Mouse (Mus musculus) embryonic facial prominence, embryonic 14.5 days (tissue): ENCODE measurements around the gene Calcoco1. TPM values are rescaled to one million over a fixed set of nuclear protein-coding genes. Genes with fewer than 3 reads are reported as not detected.

Source experiments
- ATAC-seq: fragments of 200-750 bp; cut with Nextera tagmentation; 2 replicates; pipeline ENCODE4 v1.8.0; 2017; ENCODE audit warnings: low read depth, moderate number of reproducible peaks, moderate TSS enrichment
- DNase-seq: peaks from one replicate; pipeline ENCODE4 v3.0.0-alpha.2; 2015; ENCODE audit warnings: low spot score
- H3K27ac ChIP-seq: fragments of 300-500 bp; sonication (generic); replicated peaks from 2 replicates; pipeline ENCODE4 v1.5.1; 2014; ENCODE audit warnings: low read depth, mild to moderate bottlenecking, low read length, moderate library complexity
- H3K27me3 ChIP-seq: fragments of 300-500 bp; sonication (generic); replicated peaks from 2 replicates; pipeline ENCODE4 v1.6.1; 2014; ENCODE audit warnings: low read length; ENCODE audit not compliant: control insufficient read depth, insufficient read depth
- H3K36me3 ChIP-seq: fragments of 300-500 bp; sonication (generic); 2 replicates; pipeline ENCODE4 v1.6.1; 2014; ENCODE audit warnings: low read length, mixed read lengths; ENCODE audit not compliant: control insufficient read depth, insufficient read depth
- H3K4me1 ChIP-seq: fragments of 300-500 bp; sonication (generic); 2 replicates; pipeline ENCODE4 v1.6.1; 2014; ENCODE audit warnings: antibody characterized with exemption, low read length; ENCODE audit not compliant: control insufficient read depth, insufficient read depth
- H3K4me2 ChIP-seq: fragments of 300-500 bp; sonication (generic); 2 replicates; pipeline ENCODE4 v1.6.1; 2014; ENCODE audit warnings: low read depth, mild to moderate bottlenecking, low read length, moderate library complexity, mixed read lengths
- H3K4me3 ChIP-seq: fragments of 300-500 bp; sonication (generic); 2 replicates; pipeline ENCODE4 v1.5.1; 2014; ENCODE audit warnings: low read depth, mild to moderate bottlenecking, low read length
- H3K9ac ChIP-seq: fragments of 300-500 bp; sonication (generic); 2 replicates; pipeline ENCODE4 v1.6.1; 2014; ENCODE audit warnings: low read depth, mild to moderate bottlenecking, low read length, moderate library complexity, mixed read lengths
- H3K9me3 ChIP-seq: fragments of 300-500 bp; sonication (generic); 2 replicates; pipeline ENCODE4 v1.6.1; 2016; ENCODE audit warnings: low read length; ENCODE audit not compliant: control insufficient read depth
- WGBS: fragments of 180-500 bp; shearing (Covaris S2); extraction: QIAGEN DNeasy Blood & Tissue Kit; methylation state at CpG from one replicate; pipeline ENCODE4 v1.1.7; 2014; 5-methylcytosine and 5-hydroxymethylcytosine counted together
- polyA plus RNA-seq: library from polyadenylated mRNA; unstranded; fragments of >200 nt; fragmentation: Nextera tagmentation; extraction: Ambion mirVana; gene quantifications from 2 replicates; pipeline ENCODE4 v1.2.1, GENCODE M21; 2014

The Calcoco1 gene
- polyA plus RNA-seq, 1 experiment from 2014 or later = 51.1 TPM

GRCm38 (mm10) chr15:102735031-102735430 lies 13.1 kb upstream of the Calcoco1 start:
- H3K4me1 ChIP-seq = peaks cover 3% of the 10 kb centered on the region; the same call in 1 of the 2 replicates
- 34% methylated on average over 14 of the region's 14 CpGs for WGBS
- peak; percentile 66 for DNase-seq
- no peaks in the 10 kb centered on the region for H3K36me3 ChIP-seq
- no peak overlapping the region for H3K9ac ChIP-seq
- peaks cover 25% of the 10 kb centered on the region for H3K27me3 ChIP-seq
- no peak overlapping the region for H3K4me3 ChIP-seq
- no peak overlapping the region for H3K27ac ChIP-seq
- no peaks in the 10 kb centered on the region for H3K9me3 ChIP-seq
- ATAC-seq = peak; percentile 51
- no peak overlapping the region for H3K4me2 ChIP-seq

- H3K27me3 ChIP-seq = peaks cover 25% of the 10 kb centered on the region
- 86% methylated on average over 28 of the region's 28 CpGs for WGBS
- peaks cover 3% of the 10 kb centered on the region; the same call in 1 of the 2 replicates for H3K4me1 ChIP-seq
Measured at GRCm38 (mm10) chr15:102733759-102734531, 12.0 kb upstream of the Calcoco1 start.

GRCm38 (mm10) chr15:102733233-102733632 lies 11.3 kb upstream of the Calcoco1 start:
- H3K27me3 ChIP-seq = peaks cover 25% of the 10 kb centered on the region
- peaks cover 3% of the 10 kb centered on the region; the same call in 1 of the 2 replicates for H3K4me1 ChIP-seq
- H3K36me3 ChIP-seq = no peaks in the 10 kb centered on the region
- ATAC-seq (no peak), DNase-seq (no peak)
- H3K4me3 ChIP-seq = no peak overlapping the region
- H3K27ac ChIP-seq = no peak overlapping the region
- no peak overlapping the region for H3K4me2 ChIP-seq
- no peak overlapping the region for H3K9ac ChIP-seq
- WGBS = 80% methylated on average over 5 of the region's 5 CpGs
- no peaks in the 10 kb centered on the region for H3K9me3 ChIP-seq

More at GRCm38 (mm10) chr15:102733759-102734531, 12.0 kb upstream of the Calcoco1 start:
- no peak overlapping the region for H3K27ac ChIP-seq
- no peak overlapping the region for H3K4me3 ChIP-seq
- no peak overlapping the region for H3K9ac ChIP-seq
- ATAC-seq (no peak), DNase-seq (no peak)
- H3K36me3 ChIP-seq = no peaks in the 10 kb centered on the region
- no peaks in the 10 kb centered on the region for H3K9me3 ChIP-seq
- no peak overlapping the region for H3K4me2 ChIP-seq

GRCm38 (mm10) chr15:102732406-102732805 lies 10.4 kb upstream of the Calcoco1 start:
- Histone ChIP-seq H3K9me3 (no peaks in the 10 kb centered on the region), H3K4me2 (no peak overlapping the region), H3K36me3 (no peaks in the 10 kb centered on the region), H3K4me1 (peaks cover 3% of the 10 kb centered on the region; the same call in 1 of the 2 replicates), H3K9ac (no peak overlapping the region), H3K4me3 (no peak overlapping the region), H3K27me3 (peaks cover 25% of the 10 kb centered on the region), H3K27ac (no peak overlapping the region)
- no peak for ATAC-seq
- no peak for DNase-seq
- WGBS = 85% methylated on average over 6 of the region's 6 CpGs

GRCm38 (mm10) chr15:102727951-102728350 lies 6.0 kb upstream of the Calcoco1 start:
- 74% methylated on average over 2 of the region's 2 CpGs for WGBS
- no peaks in the 10 kb centered on the region for H3K4me1 ChIP-seq
- no peaks in the 10 kb centered on the region for H3K36me3 ChIP-seq
- no peak overlapping the region for H3K27ac ChIP-seq
- no peak for ATAC-seq
- no peak for DNase-seq
- H3K4me2 ChIP-seq = no peak overlapping the region
- no peaks in the 10 kb centered on the region for H3K9me3 ChIP-seq
- no peak overlapping the region for H3K9ac ChIP-seq
- no peaks in the 10 kb centered on the region for H3K27me3 ChIP-seq
- H3K4me3 ChIP-seq = no peak overlapping the region

- Histone ChIP-seq H3K27me3 (no peaks in the 10 kb centered on the region), H3K36me3 (peaks cover 9% of the 10 kb centered on the region; the same call in 1 of the 2 replicates), H3K9me3 (no peaks in the 10 kb centered on the region), H3K4me3 (no peak overlapping the region), H3K27ac (no peak overlapping the region), H3K4me2 (no peak overlapping the region), H3K9ac (no peak overlapping the region), H3K4me1 (peaks cover 13% of the 10 kb centered on the region)
- no peak for DNase-seq
- 73% methylated on average over 10 of the region's 10 CpGs for WGBS
- no peak for ATAC-seq
Measured at GRCm38 (mm10) chr15:102723358-102724135, 1.6 kb upstream of the Calcoco1 start.

- DNase-seq (peak; percentile 42), ATAC-seq (peak; percentile 7; the same call in 1 of the 2 replicates)
- Histone ChIP-seq H3K9me3 (no peaks in the 10 kb centered on the region), H3K27me3 (no peaks in the 10 kb centered on the region), H3K27ac (peak overlapping the region; percentile 67), H3K4me3 (peak overlapping the region; percentile 80), H3K4me2 (peak overlapping the region; percentile 72), H3K4me1 (peaks cover 13% of the 10 kb centered on the region), H3K36me3 (peaks cover 19% of the 10 kb centered on the region), H3K9ac (peak overlapping the region; percentile 43; the same call in 1 of the 2 replicates)
- WGBS = 28% methylated on average over 4 of the region's 4 CpGs
Measured at GRCm38 (mm10) chr15:102722500-102722931, 538 bp upstream of the Calcoco1 start.

GRCm38 (mm10) chr15:102721016-102721898 lies 721 bp downstream of the Calcoco1 start:
- H3K4me2 ChIP-seq = peak overlapping the region; percentile 72
- peaks cover 13% of the 10 kb centered on the region for H3K4me1 ChIP-seq
- 9% methylated on average over 14 of the region's 14 CpGs for WGBS
- no peaks in the 10 kb centered on the region for H3K9me3 ChIP-seq
- peak overlapping the region; percentile 80 for H3K4me3 ChIP-seq
- no peaks in the 10 kb centered on the region for H3K27me3 ChIP-seq
- ATAC-seq (peak; percentile 12; the same call in 1 of the 2 replicates), DNase-seq (peak; percentile 26)
- H3K36me3 ChIP-seq = peaks cover 30% of the 10 kb centered on the region
- peak overlapping the region; percentile 30 for H3K27ac ChIP-seq
- H3K9ac ChIP-seq = peak overlapping the region; percentile 78
